Mouse (Mus musculus) ES-Bruce4 (cell line): ENCODE results near the gene Rapgef1.

Experiments used
- CTCF ChIP-seq: IDR thresholded peaks from one replicate; pipeline ENCODE4 v1.8.1; 2011; ENCODE audit warnings: low read depth, low read length
- POLR2A ChIP-seq: IDR thresholded peaks from one replicate; pipeline ENCODE4 v1.8.1; 2011; ENCODE audit warnings: low read length; ENCODE audit not compliant: insufficient read depth

DNA sequence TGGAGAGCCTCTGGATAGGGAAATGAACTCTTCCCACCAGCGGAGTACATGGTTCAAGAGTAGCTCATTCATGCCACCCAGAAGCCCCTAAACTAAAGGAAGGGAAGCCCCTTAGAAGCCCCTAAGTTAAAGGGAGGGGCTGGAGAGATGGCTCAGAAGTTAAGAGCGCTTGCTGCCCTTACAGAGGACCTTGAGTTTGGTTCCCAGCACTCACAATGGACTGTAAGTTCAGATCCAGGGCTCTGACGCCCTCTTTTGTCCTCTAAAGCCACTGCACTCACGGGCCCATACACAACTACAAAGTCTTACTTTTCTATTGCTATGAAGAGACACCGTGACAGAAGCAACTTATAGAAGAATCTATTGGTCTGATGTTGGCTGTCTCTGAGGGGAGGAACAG, 132.9 kb downstream of the Rapgef1 start:
- TF ChIP-seq POLR2A (no peak), CTCF (peak; percentile 2)
